Mouse (Mus musculus): ENCODE data around the gene Gbp4.
"Not testable (repeated sequence)": the region's sequence is repeated elsewhere in the genome, so short reads cannot be mapped to it uniquely, and the experiment has no call there.

Gene Gbp4

GRCm38 (mm10) chr5:105139409-105140088, at the start of gene Gbp4, which contains the start of the genes Gbp9 and Gbp8:
Gene Gbp4, minus strand, starts transcription at chr5:105139586.
Gene Gbp9, minus strand, starts transcription at chr5:105139539.
Gene Gbp8, minus strand, starts transcription at chr5:105139540.
- DNase-seq = not testable (repeated sequence)

GRCm38 (mm10) chr5:105181446-105181845, 42.1 kb upstream of the Gbp4 start:
- DNase-seq = no peak

- DNase-seq = no peak
Observed at GRCm38 (mm10) chr5:105156582-105156981, 17.2 kb upstream of the Gbp4 start.

- DNase-seq = no peak
Observed at GRCm38 (mm10) chr5:105154049-105154448, 14.7 kb upstream of the Gbp4 start.

GRCm38 (mm10) chr5:105148062-105148461, 8.7 kb upstream of the Gbp4 start:
- DNase-seq = not testable (repeated sequence)

- no peak for DNase-seq
Observed at GRCm38 (mm10) chr5:105146447-105146846, 7.1 kb upstream of the Gbp4 start.

- DNase-seq = not testable (repeated sequence)
Observed at GRCm38 (mm10) chr5:105145731-105146130, 6.3 kb upstream of the Gbp4 start.

GRCm38 (mm10) chr5:105140089-105140810, 864 bp upstream of the Gbp4 start:
- DNase-seq = not testable (repeated sequence)

GRCm38 (mm10) chr5:105138906-105139305, 480 bp downstream of the Gbp4 start:
- DNase-seq = no peak

- DNase-seq = not testable (repeated sequence)
Observed at GRCm38 (mm10) chr5:105136706-105137304, 2.6 kb downstream of the Gbp4 start.

GRCm38 (mm10) chr5:105121731-105122130, 17.7 kb downstream of the Gbp4 start:
- peak in 1 of 2 experiments; percentile 2 for DNase-seq

- DNase-seq = no peak
Observed at GRCm38 (mm10) chr5:105115740-105116139, 23.6 kb downstream of the Gbp4 start.

- DNase-seq = no peak
Observed at GRCm38 (mm10) chr5:105114696-105115095, 24.7 kb downstream of the Gbp4 start.

- DNase-seq = no peak
Observed at GRCm38 (mm10) chr5:105113656-105114055, 25.7 kb downstream of the Gbp4 start.

- DNase-seq = not testable (repeated sequence)
Observed at GRCm38 (mm10) chr5:105110271-105110852, 29.0 kb downstream of the Gbp4 start.

- not testable (repeated sequence) for DNase-seq
Observed at GRCm38 (mm10) chr5:105109775-105110174, 29.6 kb downstream of the Gbp4 start.

- not testable (repeated sequence) for DNase-seq
Observed at GRCm38 (mm10) chr5:105105689-105106088, 33.7 kb downstream of the Gbp4 start.

- DNase-seq = no peak
Observed at GRCm38 (mm10) chr5:105081900-105082299, 57.5 kb downstream of the Gbp4 start.

- DNase-seq = not testable (repeated sequence)
Observed at GRCm38 (mm10) chr5:105068356-105068755, 71.0 kb downstream of the Gbp4 start.

All from cerebellum, postnatal 36 days (tissue).